Mouse (Mus musculus): ENCODE data around the gene Akap5. TPM values are rescaled to one million over a fixed set of nuclear protein-coding genes. Genes with fewer than 3 reads are reported as not detected.

Gene Akap5
- polyA plus RNA-seq (2017; shearing (Covaris generic)) = 0.40 TPM

GRCm38 (mm10) chr12:76324679-76325431 lies at the start of gene Akap5:
Gene Akap5, plus strand, starts transcription at chr12:76324891.

GRCm38 (mm10) chr12:76369206-76369977 lies 44.7 kb downstream of the Akap5 start, which contains the start of gene Zbtb25:
Gene Zbtb25, minus strand, starts transcription at chr12:76369602.

GRCm38 (mm10) chr12:76369978-76370830 lies 45.5 kb downstream of the Akap5 start, which contains the start of gene Zbtb1:
Gene Zbtb1, plus strand, starts transcription at chr12:76370266.

Other genes starting within 250 kb of the Akap5 start
- gene Esr2, start 147.6 kb upstream of the Akap5 start, polyA plus RNA-seq (2017; shearing (Covaris generic)) = not detected
- not detected for gene Tex21, start 78.1 kb upstream of the Akap5 start, polyA plus RNA-seq (2017; shearing (Covaris generic))
- 48.1 TPM for gene Mthfd1, start 69.6 kb upstream of the Akap5 start, polyA plus RNA-seq (2017; shearing (Covaris generic))
- 100.0 TPM for gene Zbtb25, start 44.7 kb downstream of the Akap5 start, polyA plus RNA-seq (2017; shearing (Covaris generic))
- gene Zbtb1, start 45.4 kb downstream of the Akap5 start, polyA plus RNA-seq (2017; shearing (Covaris generic)) = 18.9 TPM
- gene Hspa2, start 79.3 kb downstream of the Akap5 start, polyA plus RNA-seq (2017; shearing (Covaris generic)) = 3.6 TPM
- gene Ppp1r36, start 92.6 kb downstream of the Akap5 start, polyA plus RNA-seq (2017; shearing (Covaris generic)) = not detected
- not detected for gene Plekhg3, start 206.0 kb downstream of the Akap5 start, polyA plus RNA-seq (2017; shearing (Covaris generic))

Data from naive thymus-derived CD4-positive, alpha-beta T cell, adult 5 months (primary cell).